Mouse (Mus musculus): Measurements from ENCODE around the gene Pdhb.

DNA sequence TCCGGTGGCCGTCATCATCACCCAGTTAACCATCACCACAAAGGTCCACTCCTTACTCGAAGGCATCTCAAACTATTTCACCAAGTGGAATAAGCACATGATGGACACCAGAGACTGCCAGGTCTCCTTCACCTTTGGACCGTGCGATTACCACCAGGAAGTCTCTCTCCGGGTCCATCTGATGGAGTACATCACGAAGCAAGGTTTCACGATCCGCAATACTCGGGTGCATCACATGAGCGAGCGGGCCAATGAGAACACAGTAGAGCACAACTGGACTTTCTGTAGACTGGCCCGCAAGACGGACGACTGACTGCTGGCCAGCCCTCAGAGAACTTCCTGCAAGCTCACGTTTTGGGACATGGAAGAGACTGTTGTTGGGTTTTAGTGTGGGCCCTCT is 49.7 kb upstream of the Pdhb start:
- no peak for TF ChIP-seq ZNF384 (IDR thresholded peaks at IDR 0.05; ENCODE audit: low read depth, low read length)
- TF ChIP-seq MAFK (IDR thresholded peaks at IDR 0.05; ENCODE audit: insufficient read depth, low read depth, low read length), result no peak
- TF ChIP-seq ZC3H11A (IDR thresholded peaks at IDR 0.05; ENCODE audit: borderline replicate concordance, low read depth, low read length), result no peak
- TF ChIP-seq HCFC1 (IDR thresholded peaks at IDR 0.05; ENCODE audit: borderline replicate concordance, insufficient read depth, low read length), result no peak
- TF ChIP-seq CHD2 (IDR thresholded peaks at IDR 0.05; ENCODE audit: low read depth, low read length), result no peak
